Mouse (Mus musculus) liver, embryonic 14.5 days (tissue): ENCODE results near the gene Tnpo3.

Source experiments
- CTCF ChIP-seq: IDR thresholded peaks from 2 replicates; pipeline ENCODE4 v1.5.1; 2016; ENCODE audit warnings: antibody characterized with exemption, low read depth, control low read depth
- EP300 ChIP-seq: IDR thresholded peaks from 2 replicates; pipeline ENCODE4 v1.6.1; 2016; ENCODE audit warnings: antibody characterized with exemption, low read depth

DNA sequence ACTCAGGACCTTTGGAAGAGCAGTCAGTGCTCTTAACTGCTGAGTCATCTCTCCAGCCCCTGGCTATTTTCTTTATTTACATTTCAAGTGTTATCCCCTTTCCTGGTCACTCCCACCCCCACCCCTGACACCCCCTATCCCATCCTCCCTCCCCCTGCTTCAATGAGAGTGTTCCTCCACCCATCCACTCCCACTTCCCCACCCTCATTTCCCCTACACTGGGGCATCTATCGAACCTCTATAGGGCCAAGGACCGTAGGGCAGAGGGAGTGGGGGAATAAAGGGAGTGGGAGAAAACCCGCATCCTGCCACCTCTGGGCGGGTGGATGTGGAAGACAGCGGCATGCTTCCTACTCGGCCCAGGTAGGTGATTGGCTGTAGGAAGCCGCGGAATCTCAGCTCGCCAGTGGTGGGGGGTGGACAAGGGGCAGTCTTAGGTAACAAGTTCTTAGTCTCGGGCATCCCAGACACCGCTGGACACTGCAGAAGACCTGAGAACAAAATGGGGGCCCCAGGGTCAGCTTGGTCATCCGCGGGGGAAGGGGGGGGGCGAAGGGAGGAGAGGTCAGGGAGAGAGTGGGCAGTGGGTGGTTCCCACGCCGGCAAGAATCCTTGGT, 29.3 kb upstream of the Tnpo3 start:
- TF ChIP-seq CTCF = no peak
- no peak for TF ChIP-seq EP300
